Mouse (Mus musculus) CH12F3 (cell line): ENCODE measurements around the gene Tmem121b.

Experiments
- in situ Hi-C: fragments of 300-500 bp; cut with MboI; formaldehyde crosslinking; loops from 2 replicates; pipeline ENCODE4 v1.14.3; 2020; ENCODE audit warnings: low sequenced_read_pairs

Tmem121b gene

GRCm38 (mm10) chr6:120493374-120494181 lies at the start of gene Tmem121b:
TSS of gene Tmem121b (minus strand) at chr6:120493807.
- in situ Hi-C loops = no loop called here

DNA sequence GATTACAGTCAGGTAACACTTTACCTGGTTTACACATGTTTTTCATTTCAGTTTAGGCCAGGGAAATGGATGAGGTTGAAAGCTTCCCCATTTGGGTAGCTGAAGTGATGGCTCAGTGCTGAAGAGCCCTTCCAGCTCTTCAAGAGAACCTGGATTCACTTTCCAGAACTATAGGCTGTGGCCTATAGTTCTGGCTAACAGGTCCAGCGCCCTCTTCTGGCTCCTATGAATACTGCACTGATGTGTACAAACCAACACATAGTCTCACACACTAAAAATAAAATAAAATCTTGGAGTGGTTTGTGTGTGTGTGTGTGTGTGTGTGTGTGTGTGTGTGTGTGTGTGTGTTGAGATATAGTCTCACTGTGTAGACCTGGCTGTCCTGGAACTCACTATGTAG lies 48.5 kb upstream of the Tmem121b start:
- in situ Hi-C loops = no loop called here

- in situ Hi-C loops = no loop called here
Measured at GRCm38 (mm10) chr6:120541386-120541785, 47.8 kb upstream of the Tmem121b start.

DNA sequence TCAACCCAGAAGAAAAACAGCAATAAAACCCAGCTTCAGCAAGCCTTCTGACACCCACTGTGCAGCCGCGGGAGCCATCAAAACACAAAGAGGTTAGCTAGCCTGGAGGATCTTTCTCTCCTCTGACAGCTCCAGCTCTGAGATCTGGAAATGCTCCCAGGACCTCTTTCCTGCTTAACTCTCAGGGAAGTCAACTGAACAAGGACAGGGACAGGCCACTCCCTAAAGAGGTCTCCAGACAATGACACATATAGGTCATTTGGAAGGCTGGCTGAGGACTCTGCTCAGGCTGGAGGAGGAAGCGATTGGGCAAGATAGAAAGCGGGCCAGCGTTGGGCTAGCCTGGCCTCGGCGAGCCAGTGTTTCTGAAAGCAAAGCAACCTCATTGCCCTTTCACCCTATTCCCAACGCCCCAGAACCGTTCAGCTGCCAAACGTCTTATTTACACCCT lies 46.2 kb upstream of the Tmem121b start:
- in situ Hi-C loops = loop anchor here (10.0 kb wide), 2 partner anchors 135 to 195 kb away; no protein-coding TSS in a partner anchor

DNA sequence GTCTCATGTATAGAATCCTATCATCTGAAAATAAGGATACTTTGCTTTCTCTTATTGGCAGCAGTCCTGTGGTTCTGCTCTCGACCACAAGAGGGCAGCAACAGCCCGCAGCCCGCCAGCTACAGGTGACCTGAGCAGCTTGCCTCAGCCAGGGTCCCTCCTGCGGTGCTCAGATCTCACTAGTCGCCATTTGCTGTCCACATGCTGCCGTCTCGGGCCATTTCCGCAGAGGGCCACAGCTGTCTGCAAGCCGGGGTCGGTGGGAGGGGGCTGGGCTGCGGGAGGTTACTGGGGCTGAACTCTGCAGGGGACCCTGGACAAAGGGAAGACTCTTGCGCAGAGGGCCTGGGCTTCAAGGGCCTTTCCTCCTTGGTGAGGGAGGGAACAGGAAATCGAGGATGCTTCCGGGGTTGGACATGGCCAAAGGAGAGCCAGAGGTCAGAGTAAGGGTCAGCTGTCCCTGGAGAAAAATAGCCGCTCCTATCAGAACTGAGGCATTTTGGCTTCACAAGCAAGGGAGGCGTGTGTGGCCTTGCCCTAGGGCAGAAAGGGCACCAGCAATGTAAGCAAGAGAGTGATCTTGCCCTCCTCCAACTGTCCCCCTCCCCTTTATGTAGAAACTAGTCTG lies 45.6 kb upstream of the Tmem121b start:
- in situ Hi-C loops = loop anchor here (10.0 kb wide), 2 partner anchors 136 to 196 kb away; no protein-coding TSS in a partner anchor

DNA sequence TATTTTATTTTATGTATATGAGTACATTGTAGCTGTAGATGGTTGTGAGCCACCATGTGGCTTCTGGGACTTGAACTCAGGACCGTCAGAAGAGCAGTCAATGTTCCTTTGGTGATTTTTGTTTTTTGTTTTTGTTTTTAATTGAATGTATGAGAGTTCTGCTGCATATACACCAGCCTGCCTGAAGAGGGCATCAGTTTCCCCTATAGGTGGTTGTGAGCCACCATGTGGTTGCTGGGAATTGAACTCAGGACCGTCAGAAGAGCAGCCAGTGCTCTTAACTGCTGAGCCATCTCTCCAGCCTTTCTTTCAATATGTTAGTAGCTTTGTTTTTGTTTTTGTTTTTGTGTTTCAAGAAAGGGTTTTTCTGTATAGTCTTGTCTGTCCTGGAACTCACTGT lies 42.7 kb upstream of the Tmem121b start:
- in situ Hi-C loops = loop anchor here (10.0 kb wide), 2 partner anchors 138 to 198 kb away; no protein-coding TSS in a partner anchor

GRCm38 (mm10) chr6:120532594-120532993 lies 39.0 kb upstream of the Tmem121b start:
- in situ Hi-C loops = loop anchor here (10.0 kb wide), 2 partner anchors 142 to 202 kb away; no protein-coding TSS in a partner anchor

DNA sequence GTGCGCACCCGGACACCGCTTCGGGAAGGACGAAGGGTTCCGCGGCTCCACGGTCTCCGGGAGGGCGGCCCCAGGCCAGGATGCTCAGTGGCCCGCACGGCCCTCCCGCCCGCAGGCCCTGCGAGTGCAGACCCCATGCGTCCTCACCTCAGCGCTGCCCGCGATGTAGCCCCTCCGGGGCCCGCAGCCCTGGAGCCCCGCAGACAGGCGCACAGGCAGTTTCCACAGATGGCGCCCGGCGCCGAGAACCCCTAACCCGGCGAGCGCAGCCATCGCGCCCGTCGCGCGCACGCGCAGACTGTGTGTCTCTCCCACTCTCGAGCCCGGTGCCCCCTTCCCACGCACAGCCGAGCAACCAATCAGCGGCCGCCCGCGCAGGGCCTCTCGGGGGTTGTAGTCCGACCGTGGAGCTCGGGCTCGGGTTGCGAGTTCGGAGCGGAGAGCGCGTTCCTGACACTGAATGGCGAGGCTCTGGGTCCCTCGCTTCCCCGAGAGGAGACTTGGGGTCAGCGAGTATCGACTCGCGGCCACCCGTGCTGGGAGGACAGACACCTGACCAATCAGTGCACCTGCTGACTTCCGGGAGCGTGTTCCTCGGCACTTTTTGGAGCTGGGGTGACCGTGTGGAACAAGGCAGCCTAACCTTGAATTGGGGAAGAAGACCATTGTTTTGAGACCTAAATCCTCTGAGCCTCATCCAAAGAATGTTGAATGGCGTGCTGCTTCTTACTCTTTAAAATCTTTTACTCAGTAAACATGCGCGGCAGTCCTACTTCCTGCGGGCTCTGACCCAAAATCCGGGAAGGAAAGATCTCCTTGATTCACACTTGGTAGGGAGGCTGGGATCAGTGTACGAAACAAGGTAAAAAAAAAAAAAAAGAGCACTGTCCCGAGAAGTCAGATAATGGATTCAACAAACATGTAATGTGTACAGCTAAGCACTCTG lies 37.7 kb upstream of the Tmem121b start, which contains the start of gene Hdhd5:
TSS of gene Hdhd5 (minus strand) at position 300 of the 946 bp plus-strand sequence.
- in situ Hi-C loops = loop anchor here (10.0 kb wide), 2 partner anchors 144 to 204 kb away; no protein-coding TSS in a partner anchor

- in situ Hi-C loops = no loop called here
Measured at GRCm38 (mm10) chr6:120529123-120529522, 35.5 kb upstream of the Tmem121b start.

GRCm38 (mm10) chr6:120524796-120525195 lies 31.2 kb upstream of the Tmem121b start:
- in situ Hi-C loops = no loop called here

DNA sequence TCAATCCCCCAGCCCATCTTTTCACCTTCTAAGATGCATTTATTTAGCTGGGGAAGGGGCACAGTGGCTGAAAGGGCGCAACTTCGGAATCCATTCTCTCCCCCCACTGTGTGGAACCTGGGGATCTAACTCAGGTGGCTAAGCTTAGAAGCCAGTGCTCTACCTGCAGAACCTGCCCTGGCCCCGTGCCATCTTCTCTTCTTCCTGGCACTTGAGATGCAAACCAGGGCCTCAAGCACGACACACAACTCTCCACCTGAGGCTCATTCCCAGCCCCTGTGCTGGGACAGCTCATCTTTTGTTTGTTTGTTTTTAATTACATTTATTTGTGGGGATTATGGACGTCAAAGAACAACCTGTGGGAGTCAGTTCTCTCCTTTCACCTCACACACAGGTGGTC lies 26.0 kb upstream of the Tmem121b start:
- in situ Hi-C loops = no loop called here

DNA sequence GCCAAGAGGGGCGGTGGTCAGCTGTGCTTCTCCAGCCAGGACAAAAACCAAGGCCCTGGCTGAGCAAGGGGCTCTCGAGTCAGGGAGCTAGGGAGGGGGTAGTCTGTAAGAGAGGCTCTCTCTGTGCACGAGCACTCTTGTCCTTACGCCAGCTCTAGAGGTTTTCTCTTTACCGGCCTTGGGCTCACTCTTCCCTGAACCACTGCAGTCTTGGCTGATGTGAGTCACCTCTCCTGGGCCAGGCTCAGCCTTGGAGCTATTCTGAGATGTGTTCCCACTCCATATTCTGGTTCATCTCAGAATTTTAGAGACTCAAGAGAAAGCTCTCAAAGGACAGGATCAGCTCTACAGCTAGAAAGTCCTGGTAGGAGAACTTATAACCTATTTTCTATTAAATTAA lies 23.7 kb upstream of the Tmem121b start:
- in situ Hi-C loops = no loop called here

- in situ Hi-C loops = no loop called here
Measured at GRCm38 (mm10) chr6:120516879-120517278, 23.3 kb upstream of the Tmem121b start.

- in situ Hi-C loops = no loop called here
Measured at GRCm38 (mm10) chr6:120516422-120516821, 22.8 kb upstream of the Tmem121b start.

GRCm38 (mm10) chr6:120511212-120511611 lies 17.6 kb upstream of the Tmem121b start:
- in situ Hi-C loops = no loop called here

DNA sequence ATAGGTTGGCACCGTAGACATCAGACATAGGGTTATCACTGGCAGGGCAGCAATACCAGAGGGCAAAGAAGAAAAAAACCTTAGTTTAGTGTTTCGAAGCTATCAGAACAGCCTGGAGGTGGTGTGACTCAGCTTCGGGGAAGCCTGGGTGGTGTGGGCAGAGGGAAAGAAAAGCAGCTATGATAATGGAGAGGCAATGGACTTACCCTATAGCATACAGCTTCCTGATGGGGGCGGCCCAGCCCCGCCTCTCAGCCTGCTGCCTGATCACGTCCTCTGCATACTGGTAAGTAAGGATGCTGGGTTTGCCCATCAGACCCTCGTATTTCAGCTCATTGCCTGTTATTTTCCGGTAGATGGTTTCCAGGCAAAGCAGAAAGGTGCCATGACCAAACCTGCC lies 16.8 kb upstream of the Tmem121b start:
- in situ Hi-C loops = no loop called here

GRCm38 (mm10) chr6:120509975-120510374 lies 16.4 kb upstream of the Tmem121b start:
- in situ Hi-C loops = no loop called here

- in situ Hi-C loops = no loop called here
Measured at GRCm38 (mm10) chr6:120508645-120509044, 15.0 kb upstream of the Tmem121b start.

DNA sequence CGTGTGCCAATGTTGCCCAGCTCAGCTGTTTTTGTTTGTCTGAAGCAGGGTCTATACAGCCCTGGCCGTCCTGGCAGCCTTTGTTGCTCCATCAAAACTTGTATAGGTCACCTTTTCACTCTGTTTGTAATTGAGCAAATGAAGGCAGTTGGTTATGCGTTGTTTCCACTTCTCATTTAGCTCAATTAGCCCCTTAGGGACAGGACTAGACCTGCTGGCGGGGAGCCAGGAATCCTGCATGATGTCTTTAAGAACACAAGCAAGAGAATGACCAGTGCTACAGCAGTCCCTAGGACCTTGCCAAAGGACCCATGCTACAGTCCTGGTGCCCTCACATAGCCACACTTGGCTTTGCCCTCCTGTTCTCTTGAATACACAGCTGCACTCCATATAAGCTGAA lies 11.9 kb upstream of the Tmem121b start:
- in situ Hi-C loops = no loop called here

GRCm38 (mm10) chr6:120504051-120504450 lies 10.4 kb upstream of the Tmem121b start:
- in situ Hi-C loops = no loop called here

DNA sequence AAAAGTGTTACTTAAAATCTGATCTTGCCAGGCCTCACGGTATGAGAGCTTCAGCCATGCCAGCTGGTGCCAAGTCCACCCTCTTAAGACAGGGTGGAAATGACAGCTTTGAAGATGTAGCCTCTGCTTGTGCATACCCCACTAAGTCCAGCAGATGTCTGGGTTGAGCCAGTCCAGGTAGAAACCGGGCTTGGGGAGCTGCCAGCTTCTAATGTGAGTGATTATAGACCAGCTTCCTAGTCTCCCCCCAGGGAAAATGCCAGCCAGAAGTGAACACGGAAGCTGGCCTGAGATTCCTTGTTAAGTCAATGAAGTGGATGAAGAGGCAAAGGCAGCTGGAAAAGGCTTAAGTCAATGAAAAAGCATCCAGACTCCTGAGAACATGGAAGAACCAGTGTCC lies 2.9 kb upstream of the Tmem121b start:
- in situ Hi-C loops = no loop called here
